Mouse (Mus musculus): ENCODE data around the gene Arhgap27.
"Not testable (repeated sequence)": the region's sequence is repeated elsewhere in the genome, so short reads cannot be mapped to it uniquely, and the experiment has no call there.

Arhgap27 gene

DNA sequence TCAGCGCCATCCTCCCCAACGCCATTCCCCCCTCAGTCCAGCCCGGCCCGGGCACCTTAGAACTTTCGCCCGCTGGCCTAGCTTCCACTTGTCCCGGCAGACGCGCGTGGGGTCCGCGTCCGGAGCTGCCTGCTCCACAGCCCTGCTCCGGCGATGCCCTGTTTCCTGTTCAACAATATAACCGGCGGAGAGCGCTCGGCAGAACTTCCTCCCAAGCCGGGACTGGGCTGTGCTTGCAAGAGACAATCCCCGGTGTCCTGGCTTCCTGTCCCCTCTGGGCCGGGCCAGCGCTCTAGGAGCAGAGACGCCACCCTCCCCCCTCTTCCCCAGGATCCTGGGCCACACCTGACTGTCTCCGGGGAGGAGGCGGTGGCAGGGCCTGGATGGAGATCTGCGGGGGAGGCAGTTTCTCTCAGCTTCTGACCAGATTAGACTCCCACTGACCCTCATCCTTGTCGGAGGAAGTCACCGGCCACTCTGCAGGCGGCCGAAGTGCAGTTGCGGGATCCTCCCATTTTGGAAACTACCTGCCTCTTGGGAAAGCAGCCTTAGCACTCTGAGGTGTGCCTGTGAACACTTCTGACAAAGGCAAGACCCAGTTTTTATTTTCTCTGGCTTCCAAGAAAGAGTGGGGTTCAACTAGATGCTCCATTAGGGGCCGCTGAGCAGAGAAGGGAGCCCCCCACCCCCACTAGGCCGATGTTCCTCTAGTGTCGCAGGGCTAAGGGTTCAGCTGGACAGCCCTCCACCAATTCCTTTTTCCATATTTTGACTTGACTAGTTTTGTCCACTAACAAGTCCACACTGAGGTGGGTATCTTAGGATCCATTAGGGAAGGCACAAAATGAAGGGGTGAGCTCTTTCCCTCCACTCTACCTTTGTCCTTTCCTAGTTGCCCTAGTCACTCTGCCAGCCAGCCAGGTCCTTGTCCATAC is at the start of gene Arhgap27:
TSS of gene Arhgap27 (minus strand) at position 479 of the 935 bp plus-strand sequence.
- peak; percentile 92 for DNase-seq

DNA sequence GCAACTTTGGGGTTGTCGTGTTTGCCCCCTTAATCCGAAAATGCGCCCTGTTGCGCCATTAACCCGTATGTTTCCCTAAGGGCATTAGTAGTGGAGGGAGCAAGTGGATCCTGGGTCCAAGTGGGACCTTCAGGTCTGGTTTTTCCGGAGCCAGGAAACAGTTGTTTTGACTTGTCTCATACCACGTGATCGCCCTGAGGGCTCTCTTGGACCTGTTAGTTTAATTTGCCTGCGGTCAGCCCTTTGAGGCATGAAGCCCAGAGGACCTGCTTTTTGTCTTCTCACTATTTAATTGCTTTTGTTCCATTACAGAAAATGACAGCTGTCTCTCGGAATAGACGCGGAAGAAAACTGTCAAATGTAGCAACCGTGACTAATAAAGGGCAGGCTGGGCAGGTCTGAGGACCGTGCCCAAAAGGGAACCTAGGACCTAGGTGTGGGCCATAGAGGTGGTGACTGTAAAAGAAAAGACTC is 49.5 kb upstream of the Arhgap27 start:
- DNase-seq, result peak; percentile 74

DNA sequence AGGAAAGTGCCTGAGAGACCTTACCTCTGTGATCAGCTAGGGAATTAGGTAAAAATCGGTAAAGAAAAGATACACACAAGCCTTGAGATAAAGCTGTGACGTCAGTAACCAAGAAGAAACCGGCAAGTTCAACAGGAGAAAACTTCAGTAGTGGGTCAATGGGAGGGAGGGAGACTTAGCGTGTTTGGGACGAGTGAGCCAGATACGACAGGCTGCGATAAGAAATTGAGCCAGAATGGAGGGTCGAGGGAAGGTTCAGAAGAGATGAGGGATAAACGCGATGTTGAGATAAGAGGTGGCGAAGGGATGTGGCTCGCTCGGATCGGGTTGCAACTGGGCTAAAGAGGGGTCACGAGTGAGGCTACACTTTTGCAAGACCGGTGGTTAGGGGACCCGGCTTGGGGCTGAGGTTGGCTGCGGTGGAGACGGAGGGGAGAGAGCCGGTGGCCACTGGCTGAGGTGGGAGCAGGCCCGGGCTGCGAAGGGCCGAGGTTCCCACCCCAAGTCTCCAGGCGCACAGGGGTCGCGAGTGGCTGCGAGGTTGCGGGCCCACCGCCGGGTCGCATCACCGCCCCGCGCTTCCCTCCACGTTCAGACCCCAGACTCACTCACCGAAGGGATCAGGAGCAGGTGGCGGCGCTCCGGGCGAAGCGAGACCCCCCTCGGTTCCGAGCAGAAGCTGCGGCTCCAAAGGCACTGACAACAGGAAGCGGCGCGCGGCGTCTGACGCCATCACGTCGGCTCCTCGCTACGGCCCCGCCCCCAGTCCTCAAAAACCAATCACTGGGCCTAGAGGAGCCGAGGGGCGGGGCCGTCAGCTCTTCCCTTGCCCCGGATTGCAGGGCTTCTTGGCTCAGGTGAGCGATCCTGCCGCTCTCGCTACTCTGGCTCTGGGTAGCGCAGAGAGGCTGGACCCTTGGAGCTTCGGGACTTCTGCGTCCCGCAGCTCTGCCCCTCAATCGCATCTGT is 48.8 kb upstream of the Arhgap27 start, which contains the start of gene Plekhm1:
TSS of gene Plekhm1 (minus strand) at position 707 of the 969 bp plus-strand sequence.
- DNase-seq, result peak; percentile 99

DNA sequence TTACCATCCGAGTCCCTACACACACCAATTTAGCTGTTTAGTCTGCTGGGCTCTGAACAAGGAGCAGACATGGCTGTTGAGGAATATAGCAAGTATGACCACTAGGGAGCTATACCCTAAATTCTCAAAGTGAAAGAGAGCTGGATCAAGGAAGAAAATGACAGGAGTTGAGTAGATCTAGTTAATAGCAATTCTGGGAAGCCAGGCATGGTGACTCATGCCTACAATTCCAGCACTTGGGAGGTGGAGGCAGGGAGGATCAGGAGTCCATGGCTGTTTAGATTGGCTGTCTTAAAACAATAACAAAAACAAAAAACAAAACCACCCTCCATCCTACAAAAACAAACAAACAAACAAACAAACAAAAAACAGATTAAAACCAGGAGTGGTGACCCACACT is 47.8 kb upstream of the Arhgap27 start:
- no peak for DNase-seq

DNA sequence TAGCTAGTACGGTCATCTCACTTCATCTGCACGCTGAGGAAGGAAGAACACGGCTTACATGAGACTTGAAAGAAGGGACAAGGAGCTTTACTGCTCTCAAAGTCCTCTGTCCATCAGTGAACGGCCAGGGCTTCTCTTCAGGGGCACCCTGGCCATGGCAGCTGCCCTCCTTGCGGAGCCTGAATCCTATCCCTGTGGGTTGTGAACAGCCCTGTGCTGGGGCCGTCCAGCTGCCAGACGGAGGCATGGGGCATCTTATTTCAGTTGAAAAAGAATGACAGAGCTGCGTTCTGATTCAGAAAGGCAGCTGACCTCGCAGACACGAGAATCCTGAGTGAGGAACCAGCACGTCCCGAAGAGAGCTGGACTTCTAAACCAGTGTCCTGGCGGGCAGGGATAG is 45.4 kb upstream of the Arhgap27 start:
- DNase-seq, result no peak

DNA sequence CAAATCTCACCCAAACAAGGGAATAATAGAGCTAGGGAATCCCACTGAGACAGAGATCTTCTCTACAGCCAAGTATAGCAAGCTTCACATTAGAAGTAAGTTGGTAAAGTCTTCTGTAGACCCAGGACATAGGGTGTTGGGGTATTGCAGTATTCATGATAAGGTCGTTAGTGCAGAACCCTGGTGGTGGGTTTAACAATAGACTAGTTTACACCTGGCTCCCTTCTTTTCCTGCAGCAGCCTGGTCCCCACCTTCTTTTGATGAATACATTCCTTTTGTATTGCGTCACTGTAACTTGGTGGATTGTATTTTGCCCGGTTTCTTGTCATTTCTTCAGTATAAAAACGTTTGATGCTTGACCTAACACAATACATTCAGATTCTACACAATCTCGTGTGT is 43.6 kb upstream of the Arhgap27 start:
- not testable (repeated sequence) for DNase-seq

DNA sequence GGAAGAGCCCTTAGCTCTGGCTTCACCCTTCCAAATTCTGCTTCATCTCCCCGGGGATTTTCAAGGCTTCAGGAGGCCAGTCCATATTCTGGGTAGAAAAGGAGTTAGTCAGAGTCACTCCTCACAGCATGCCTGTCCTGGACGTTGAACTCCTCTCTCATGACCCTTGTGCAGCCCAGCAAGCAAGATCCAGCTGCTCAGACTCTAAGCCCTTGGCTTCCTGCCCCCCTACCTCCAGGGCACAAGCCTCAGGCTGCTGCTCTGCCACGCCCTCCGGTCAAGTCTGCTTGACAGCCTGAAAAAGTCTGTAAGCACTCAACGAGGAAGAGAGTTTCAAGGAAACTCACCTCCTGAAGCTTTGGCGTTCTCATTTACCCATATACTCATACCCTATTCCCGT is 43.1 kb upstream of the Arhgap27 start:
- peak; percentile 82 for DNase-seq

DNA sequence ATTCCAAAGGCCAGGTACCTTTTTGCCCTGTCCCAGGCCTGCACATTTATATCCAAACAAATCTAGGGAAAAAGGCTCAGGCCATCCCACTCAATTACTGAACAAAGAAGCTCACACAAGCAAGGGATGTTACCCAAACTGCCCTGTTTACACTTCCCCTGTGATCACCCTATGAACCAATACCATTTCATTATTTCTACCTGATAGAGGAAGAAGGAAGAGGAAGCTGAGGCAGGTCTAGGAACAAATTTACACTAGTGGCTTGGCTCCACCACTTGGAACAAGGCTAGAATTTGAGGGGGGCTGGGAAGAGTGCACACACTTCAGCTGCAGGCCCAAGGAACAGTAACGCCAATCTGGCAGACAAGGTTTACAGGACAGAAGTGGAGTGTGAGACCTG is 42.3 kb upstream of the Arhgap27 start:
- DNase-seq, result no peak

DNA sequence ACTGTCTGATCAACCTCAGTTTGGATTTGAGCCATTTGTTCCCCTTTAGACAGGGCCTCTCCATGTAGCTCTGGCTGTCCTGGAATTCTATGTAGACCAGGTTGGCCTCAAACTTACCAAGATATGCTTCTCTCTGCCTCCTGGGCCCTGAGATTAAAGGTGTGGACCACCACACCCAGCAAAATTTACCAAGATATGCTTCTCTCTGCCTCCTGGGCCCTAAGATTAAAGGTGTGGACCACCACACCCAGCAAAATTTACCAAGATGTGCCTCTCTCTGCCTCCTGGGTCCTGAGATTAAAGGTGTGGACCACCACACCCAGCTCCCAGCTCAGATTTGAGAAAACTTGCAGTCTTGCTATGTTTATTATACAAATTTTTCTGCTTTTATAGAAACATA is 41.1 kb upstream of the Arhgap27 start:
- DNase-seq, result no peak

DNA sequence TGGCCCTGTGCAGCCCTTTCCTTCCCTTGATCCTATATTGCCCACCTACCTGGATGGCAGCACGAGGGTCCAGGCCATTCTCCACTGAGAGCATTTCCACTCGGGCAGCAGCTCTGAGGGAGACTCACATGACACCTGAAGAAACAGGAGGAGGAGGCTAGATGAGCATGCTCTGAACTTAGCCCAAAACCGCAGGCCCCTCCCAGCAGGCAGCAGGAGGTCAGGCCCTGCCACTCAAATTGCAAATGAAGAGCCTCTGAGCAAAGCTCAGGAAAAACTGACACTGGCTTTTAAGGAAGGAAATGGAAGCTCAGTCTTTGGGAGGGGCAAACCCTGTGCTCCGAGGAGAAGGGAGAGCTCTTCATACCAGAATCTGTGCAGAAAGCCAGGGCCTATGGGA is 40.3 kb upstream of the Arhgap27 start:
- DNase-seq, result peak; percentile 61

DNA sequence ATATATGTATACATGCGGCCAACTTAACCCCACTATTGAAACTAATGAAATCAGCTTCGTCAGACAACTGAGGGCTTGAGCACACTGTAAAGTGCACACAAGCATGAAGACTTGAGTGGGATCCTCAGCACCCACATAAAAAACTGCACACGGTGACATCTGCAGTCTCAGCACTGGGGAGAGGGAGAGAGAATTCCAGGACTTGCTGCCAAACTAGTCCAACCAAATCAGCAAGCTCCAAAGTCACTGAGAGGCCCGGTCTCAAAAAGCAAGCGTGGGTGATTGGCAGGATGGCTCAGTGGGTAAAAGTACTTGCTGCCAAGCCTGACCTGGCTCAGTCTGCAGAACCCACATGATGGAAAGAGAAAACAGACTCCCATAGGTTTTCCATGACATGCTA is 39.2 kb upstream of the Arhgap27 start:
- DNase-seq, result no peak

DNA sequence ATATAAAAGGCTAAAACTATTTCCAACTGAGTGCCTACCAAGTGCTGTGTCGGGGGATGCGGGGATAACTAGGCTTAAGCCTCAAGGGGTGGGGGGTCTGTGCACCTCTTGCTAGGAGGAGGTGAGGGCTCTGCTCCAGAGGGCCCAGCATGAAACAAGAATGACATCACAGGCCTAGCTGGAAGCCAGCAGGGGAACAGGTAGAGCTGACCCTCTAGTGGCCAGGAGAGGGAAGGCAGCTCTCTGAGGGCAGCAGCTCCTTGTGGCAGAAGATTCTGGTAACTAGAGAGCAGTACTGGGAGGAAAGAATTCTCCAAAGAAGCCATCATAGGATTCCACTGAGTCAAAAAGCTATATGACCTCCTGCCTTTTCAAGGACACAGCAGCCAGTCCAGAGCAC is 38.7 kb upstream of the Arhgap27 start:
- peak; percentile 87 for DNase-seq

DNA sequence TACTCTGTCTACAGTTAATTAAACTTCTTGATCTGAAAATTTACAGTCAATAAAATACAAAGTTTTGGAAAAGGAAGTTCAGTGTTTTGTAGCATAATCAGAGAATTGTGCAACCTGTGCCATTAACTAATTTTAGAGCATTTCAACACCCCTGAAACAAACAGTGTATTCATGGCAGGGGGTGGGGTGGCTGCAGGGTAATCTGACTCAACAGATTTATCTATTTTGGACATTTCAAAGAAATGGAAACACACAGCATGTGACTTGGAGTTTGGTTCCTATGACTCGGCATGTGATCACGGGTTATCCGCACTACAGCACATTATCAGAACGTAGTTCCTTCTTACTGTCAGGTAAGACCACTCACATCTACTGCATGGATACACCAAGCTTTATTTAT is 36.5 kb upstream of the Arhgap27 start:
- DNase-seq, result peak; percentile 81

DNA sequence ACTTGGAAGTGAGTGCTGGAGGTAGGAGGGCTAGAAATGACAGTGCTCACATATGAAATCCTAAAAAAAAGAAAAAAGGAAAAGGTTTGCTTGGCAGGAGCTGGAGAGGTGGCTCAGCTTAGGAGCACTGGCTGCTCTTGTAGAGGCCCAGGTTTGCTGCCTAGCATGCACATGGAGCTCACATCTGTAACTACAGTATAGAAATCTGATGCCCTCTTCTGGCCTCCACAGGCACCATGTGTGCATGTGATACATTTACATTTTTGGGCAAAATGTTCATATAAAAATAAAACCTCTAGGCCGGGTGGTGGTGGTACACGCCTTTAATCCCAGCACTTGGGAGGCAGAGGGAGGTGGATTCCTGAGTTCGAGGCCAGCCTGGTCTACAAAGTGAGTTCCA is 35.6 kb upstream of the Arhgap27 start:
- peak; percentile 77 for DNase-seq

DNA sequence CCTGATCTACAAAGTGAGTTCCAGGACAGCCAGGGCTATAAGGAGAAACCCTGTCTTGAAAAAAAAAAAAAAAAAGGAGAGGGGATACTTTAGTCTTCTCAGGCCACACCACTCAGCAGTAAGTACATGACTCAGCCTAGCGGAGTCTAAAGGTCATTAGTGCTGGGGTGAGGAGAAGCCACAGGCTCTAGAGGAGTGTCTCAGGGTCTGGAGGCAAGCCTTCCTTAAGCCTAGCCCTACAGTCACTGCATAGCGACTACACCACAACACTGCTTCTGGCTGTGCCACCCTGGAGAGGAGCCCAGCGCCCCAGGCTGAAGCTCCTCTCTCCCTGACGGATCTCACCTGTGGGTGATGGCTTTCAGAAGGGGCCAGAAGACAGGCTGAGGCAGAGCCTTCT is 33.2 kb upstream of the Arhgap27 start:
- no peak for DNase-seq

DNA sequence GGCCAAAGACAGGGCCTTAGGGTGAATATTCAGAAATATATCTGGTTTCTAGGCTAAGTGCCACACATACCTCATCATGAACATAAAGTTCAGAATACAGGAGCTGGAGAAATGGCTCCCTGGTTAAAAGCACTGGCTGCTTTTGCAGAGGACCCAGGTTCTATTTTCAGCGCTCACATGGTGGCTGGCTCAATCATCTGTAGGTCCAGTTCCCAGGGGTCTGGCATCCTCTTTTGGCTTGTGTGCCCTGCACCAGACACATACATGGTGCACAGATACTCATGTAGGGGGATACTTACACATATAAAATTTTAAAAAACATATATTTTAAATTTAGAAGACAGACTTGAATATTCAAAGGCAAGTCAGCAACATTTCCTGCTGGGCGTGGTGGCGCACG is 32.7 kb upstream of the Arhgap27 start:
- no peak for DNase-seq

DNA sequence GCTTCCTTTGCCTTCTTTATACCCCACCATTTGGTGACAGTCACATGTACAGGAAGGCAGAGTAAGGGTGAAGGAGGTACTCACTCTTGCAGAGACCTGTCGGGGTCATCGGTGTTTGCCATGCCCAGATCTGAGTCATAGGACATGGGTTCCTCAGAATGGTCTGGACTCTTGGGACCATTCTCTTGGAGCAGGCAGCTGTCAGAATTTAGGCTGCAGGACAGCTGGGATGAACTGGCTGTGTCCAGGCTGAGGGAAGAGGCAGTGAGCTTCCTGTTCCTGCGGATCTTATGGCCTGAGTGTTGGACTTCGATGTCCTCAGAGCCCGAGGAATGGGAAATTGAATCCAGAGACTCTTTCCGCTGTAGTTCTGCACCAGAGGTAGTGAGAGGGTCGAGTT is 31.1 kb upstream of the Arhgap27 start:
- DNase-seq, result no peak

DNA sequence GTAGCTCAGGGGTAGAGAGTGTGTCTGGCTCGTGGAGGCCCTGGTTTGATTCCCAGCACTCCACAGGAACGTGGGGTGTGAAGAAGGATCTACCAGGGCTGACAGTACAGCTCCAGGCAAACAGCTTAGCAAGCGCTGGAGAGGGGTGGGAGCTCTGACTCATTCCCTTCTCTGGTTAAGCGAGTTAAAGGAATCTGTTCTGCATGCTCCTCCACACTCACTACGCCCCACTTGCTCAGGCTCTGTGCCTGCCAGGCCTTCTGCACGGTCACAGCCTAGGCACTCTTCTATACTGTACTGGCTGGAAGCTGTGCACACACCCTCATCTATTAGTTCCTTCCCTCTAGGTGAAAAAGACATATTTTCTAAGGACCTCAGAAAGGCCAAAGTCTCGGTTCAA is 30.5 kb upstream of the Arhgap27 start:
- no peak for DNase-seq

DNA sequence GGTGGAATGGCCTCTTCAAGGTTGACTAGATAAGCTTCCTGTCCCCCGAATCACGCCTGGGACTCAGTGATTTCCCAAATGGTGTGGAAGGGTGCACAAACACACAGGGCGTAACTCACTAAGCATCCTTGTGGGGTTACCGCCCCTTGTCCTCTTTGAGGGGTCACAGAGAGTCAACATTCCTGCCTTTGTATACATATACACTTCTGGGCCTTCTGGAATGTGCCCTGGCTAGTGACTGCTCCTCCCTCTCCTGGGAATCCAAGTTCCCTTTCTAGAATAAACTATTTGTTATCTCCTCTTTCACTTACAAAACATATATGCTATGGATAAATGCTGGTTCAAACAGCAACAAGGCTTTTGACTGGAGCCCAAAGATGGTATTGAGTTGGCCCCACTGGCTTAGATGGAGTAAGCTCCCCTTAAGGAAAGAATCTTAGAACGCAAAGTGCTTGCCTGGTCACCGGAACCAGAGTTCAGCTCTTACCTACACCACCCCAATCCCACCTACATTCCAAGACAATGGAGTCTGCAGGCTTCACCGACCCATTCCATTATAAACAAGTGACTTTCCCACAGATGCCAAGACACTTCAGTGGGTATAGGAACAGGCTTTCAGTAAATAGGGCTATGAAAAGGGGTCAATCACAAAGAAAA is 24.5 kb upstream of the Arhgap27 start:
- peak; percentile 85 for DNase-seq

DNA sequence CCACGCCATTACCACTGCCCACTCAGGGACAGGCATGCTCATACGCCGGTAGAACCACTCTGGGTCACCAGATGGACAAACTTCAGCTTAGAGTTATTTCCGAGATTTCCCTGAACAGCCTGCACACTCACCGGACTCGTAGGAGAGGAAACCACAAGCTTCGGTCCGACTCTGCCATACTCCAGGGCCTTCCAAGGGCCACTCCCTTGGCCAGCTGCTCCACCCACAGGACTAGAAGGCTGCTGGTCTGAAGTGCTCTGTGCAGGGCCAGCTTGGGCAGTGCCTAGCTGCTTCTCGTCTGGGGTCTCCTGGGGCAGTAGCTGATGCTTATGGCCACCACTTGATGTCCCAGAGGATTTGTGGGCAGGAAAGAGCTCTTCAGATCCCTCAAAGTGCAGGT is 23.3 kb upstream of the Arhgap27 start:
- DNase-seq, result peak; percentile 81

DNA sequence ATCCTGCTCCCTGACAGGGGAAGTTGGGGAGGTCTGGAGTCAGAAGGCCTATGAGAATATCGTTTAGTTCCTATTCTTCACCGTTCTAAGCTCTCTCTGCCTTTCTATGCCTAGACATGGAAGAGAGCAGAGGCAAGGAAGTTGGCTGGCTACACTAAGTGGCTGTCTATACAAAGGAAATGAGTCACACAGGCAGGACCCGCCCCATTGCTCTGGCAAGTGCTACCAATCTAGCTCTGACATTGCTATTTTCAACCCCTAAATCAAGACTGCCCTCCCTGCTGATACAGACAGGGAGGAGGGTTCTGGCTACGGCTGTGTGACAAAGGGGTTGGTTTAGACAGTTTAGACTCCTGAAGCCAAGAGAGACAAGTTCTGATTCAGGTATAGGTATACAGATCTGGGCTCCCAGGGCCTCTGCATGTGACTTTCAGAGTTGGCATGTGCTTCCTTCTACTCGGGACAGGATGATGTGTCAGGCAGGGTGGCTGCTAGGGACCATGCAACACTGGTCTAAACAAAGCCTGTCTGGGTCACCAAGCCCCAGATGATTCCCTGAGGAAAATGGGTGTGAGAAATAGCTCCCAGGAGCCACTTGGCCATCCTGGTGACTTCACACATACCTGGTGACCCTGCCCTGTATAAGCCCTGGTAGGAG is 18.6 kb upstream of the Arhgap27 start:
- peak; percentile 96 for DNase-seq

DNA sequence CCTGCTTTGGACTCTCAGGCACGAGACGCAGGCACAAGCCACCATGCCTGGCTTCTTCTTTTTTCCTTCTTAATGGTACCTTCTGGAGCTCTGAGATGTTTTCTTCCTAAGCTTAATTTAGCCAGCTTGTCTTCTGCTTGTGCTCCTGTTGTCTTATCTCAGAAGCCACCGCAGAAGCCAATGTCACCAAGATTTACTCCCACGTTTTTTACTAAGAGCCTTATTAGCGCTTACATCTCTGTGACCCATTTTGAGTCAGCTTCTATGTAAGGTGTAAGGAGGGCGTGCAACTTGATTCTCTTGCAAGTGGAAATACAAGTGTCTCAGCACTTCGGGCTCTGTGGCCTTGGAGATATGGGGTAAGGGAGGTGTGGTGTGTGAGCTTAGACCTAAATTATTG is 18.0 kb upstream of the Arhgap27 start:
- DNase-seq, result no peak

Measured in lung, postnatal 36 days (tissue).